Mouse (Mus musculus) CH12.LX (cell line): ENCODE measurements around the gene Gpr19. TPM values are rescaled to one million over a fixed set of nuclear protein-coding genes. Genes with fewer than 3 reads are reported as not detected.
A peak's percentile ranks its signal among the peaks of the same experiment; 100 is the strongest.

ENCODE experiments used
- DNase-seq: peaks from one replicate; pipeline ENCODE4 v3.0.0-alpha.2; 2013; ENCODE audit errors: extremely low read depth
- H3K27ac ChIP-seq: 2 replicates; pipeline ENCODE4 v1.5.1; 2012; ENCODE audit warnings: low read depth, mild to moderate bottlenecking, control low read depth, moderate library complexity; ENCODE audit not compliant: insufficient read depth
- H3K27me3 ChIP-seq: replicated peaks from 2 replicates; pipeline ENCODE3; 2012; ENCODE audit warnings: inconsistent platforms
- H3K36me3 ChIP-seq, 2 experiments: replicated peaks in 1 of 2; 2 replicates each; pipeline versions ENCODE3 to v1.6.1; 2012; ENCODE audit warnings: inconsistent platforms in 1 of 2, low read length in 1 of 2, mild to moderate bottlenecking in 1 of 2, mixed read lengths in 1 of 2, moderate library complexity in 1 of 2; ENCODE audit not compliant: control insufficient read depth in 1 of 2, insufficient read depth in 1 of 2
- H3K4me1 ChIP-seq, 2 experiments: 2 replicates each; pipeline ENCODE4 v1.6.1; 2012; ENCODE audit warnings: inconsistent platforms in 1 of 2, moderate library complexity in 1 of 2; ENCODE audit not compliant: insufficient read depth in 2 of 2, control insufficient read depth in 1 of 2
- H3K4me2 ChIP-seq: 2 replicates; pipeline ENCODE4 v1.6.1; 2012; ENCODE audit warnings: low read depth, mild to moderate bottlenecking, control low read depth; ENCODE audit not compliant: poor library complexity, insufficient read depth, severe bottlenecking
- H3K4me3 ChIP-seq, 3 experiments: fragments of 150-350 bp in 1 of 3; sonication (generic) in 1 of 3; replicated peaks in 1 of 3; 2 replicates each; pipeline versions ENCODE3 to v1.5.1; 2011 to 2012; ENCODE audit warnings: low read depth in 2 of 3, low read length in 2 of 3, mild to moderate bottlenecking in 2 of 3, moderate library complexity in 2 of 3, control low read depth in 1 of 3, improper control_type of control experiment in 1 of 3, inconsistent platforms in 1 of 3, mixed read lengths in 1 of 3; ENCODE audit not compliant: poor library complexity in 1 of 3
- H3K79me2 ChIP-seq: replicated peaks from 2 replicates; pipeline ENCODE4 v1.6.1; 2012; ENCODE audit warnings: mild to moderate bottlenecking, moderate library complexity; ENCODE audit not compliant: control insufficient read depth, poor library complexity, insufficient read depth, severe bottlenecking; ENCODE audit errors: extremely low read depth
- H3K9ac ChIP-seq: 2 replicates; pipeline ENCODE4 v1.6.1; 2012; ENCODE audit warnings: low read depth, mild to moderate bottlenecking, control low read depth, moderate library complexity; ENCODE audit not compliant: insufficient read depth
- H3K9me3 ChIP-seq: replicated peaks from 2 replicates; pipeline ENCODE3; 2012; ENCODE audit warnings: low read length, inconsistent platforms, mixed read lengths
- CHD1 ChIP-seq: IDR thresholded peaks from 2 replicates; pipeline ENCODE4 v1.6.1; 2012; ENCODE audit warnings: low read depth, low read length, improper control_type of control experiment, inconsistent platforms
- CTCF ChIP-seq, 2 experiments: IDR thresholded peaks in 1 of 2; conservative IDR thresholded peaks in 1 of 2; 2 replicates each; pipeline ENCODE4 v1.5.1; 2011 to 2012; ENCODE audit warnings: low read depth in 2 of 2, low read length in 2 of 2, improper control_type of control experiment in 1 of 2, inconsistent platforms in 1 of 2, mild to moderate bottlenecking in 1 of 2, moderate library complexity in 1 of 2
- E2F4 ChIP-seq: IDR thresholded peaks from 2 replicates; pipeline ENCODE4 v1.6.1; 2011; ENCODE audit warnings: low read depth, low read length, improper control_type of control experiment; ENCODE audit not compliant: insufficient replicate concordance
- ELF1 ChIP-seq: IDR thresholded peaks from 2 replicates; pipeline ENCODE4 v1.6.1; 2014; ENCODE audit warnings: low read depth, mild to moderate bottlenecking, inconsistent platforms, low read length, improper control_type of control experiment
- ETS1 ChIP-seq: conservative IDR thresholded peaks from 2 replicates; pipeline ENCODE4 v1.6.1; 2012; ENCODE audit warnings: low read depth, mild to moderate bottlenecking, inconsistent platforms, low read length, improper control_type of control experiment, moderate library complexity
- JUN ChIP-seq: IDR thresholded peaks from 2 replicates; pipeline ENCODE4 v1.6.1; 2011; ENCODE audit warnings: low read depth, mild to moderate bottlenecking, low read length, improper control_type of control experiment, moderate library complexity; ENCODE audit not compliant: insufficient read depth
- KAT2A ChIP-seq: IDR thresholded peaks from 2 replicates; pipeline ENCODE4 v1.6.1; 2012; ENCODE audit warnings: low read length, improper control_type of control experiment, inconsistent platforms; ENCODE audit not compliant: insufficient replicate concordance
- MAFK ChIP-seq: IDR thresholded peaks from 2 replicates; pipeline ENCODE4 v1.6.1; 2011; ENCODE audit warnings: low read length, improper control_type of control experiment; ENCODE audit not compliant: insufficient replicate concordance
- MAX ChIP-seq: IDR thresholded peaks from 2 replicates; pipeline ENCODE4 v1.6.1; 2011; ENCODE audit warnings: low read length, improper control_type of control experiment
- MYC ChIP-seq: IDR thresholded peaks from 2 replicates; pipeline ENCODE4 v1.6.1; 2011; ENCODE audit warnings: low read depth, mild to moderate bottlenecking, improper control_type of control experiment, low read length
- NRF1 ChIP-seq: IDR thresholded peaks from 2 replicates; pipeline ENCODE4 v1.6.1; 2014; ENCODE audit warnings: low read depth, mild to moderate bottlenecking, inconsistent platforms, low read length, improper control_type of control experiment, moderate library complexity
- PAX5 ChIP-seq: IDR thresholded peaks from 2 replicates; pipeline ENCODE4 v1.6.1; 2012; ENCODE audit warnings: low read length, inconsistent platforms, mixed read lengths
- POLR2A ChIP-seq: IDR thresholded peaks from 2 replicates; pipeline ENCODE4 v1.6.1; 2011; ENCODE audit warnings: low read depth, mild to moderate bottlenecking, improper control_type of control experiment, low read length
- RAD21 ChIP-seq: IDR thresholded peaks from 2 replicates; pipeline ENCODE4 v1.6.1; 2011; ENCODE audit warnings: low read depth, mild to moderate bottlenecking, low read length, improper control_type of control experiment, moderate library complexity
- SMC3 ChIP-seq: IDR thresholded peaks from 2 replicates; pipeline ENCODE4 v1.6.1; 2011; ENCODE audit warnings: low read depth, low read length, improper control_type of control experiment
- TBP ChIP-seq: conservative IDR thresholded peaks from 2 replicates; pipeline ENCODE4 v1.6.1; 2011; ENCODE audit warnings: low read depth, low read length, improper control_type of control experiment
- TCF12 ChIP-seq: IDR thresholded peaks from 2 replicates; pipeline ENCODE4 v1.6.1; 2014; ENCODE audit warnings: low read depth, mild to moderate bottlenecking, inconsistent platforms, low read length, improper control_type of control experiment
- USF2 ChIP-seq: conservative IDR thresholded peaks from 2 replicates; pipeline ENCODE4 v1.6.1; 2011; ENCODE audit warnings: low read depth, low read length, improper control_type of control experiment
- ZC3H11A ChIP-seq: IDR thresholded peaks from 2 replicates; pipeline ENCODE4 v1.6.1; 2012; ENCODE audit warnings: low read depth, mild to moderate bottlenecking, inconsistent platforms, low read length, improper control_type of control experiment
- dilution Hi-C: fragments of 300-500 bp; cut with MboI; formaldehyde crosslinking; loops from 2 replicates; pipeline ENCODE4 v1.14.3; 2020; ENCODE audit warnings: low sequenced_read_pairs; ENCODE audit not compliant: extremely low pct_unique_long_range_greater_than_20kb, extremely low pct_ligation_motif_present
- in situ Hi-C: fragments of 300-500 bp; cut with MboI; formaldehyde crosslinking; loops from 3 replicates; pipeline ENCODE4 v1.14.3; 2019; ENCODE audit warnings: low sequenced_read_pairs, low pct_ligation_motif_present, low pct_unique_long_range_greater_than_20kb, mixed read lengths
- polyA plus RNA-seq: library from polyadenylated mRNA; unstranded; fragments of >175 nt; gene quantifications from 2 replicates; pipeline ENCODE4 v1.2.1, GENCODE M21; 2012; ENCODE audit warnings: low read depth; ENCODE audit not compliant: insufficient read length
- total RNA-seq, 2 experiments: library from RNA; depleted of rRNA; stranded (reverse); fragments of 300-350 nt in 1 of 2; fragments of >200 nt in 1 of 2; gene quantifications; 2 replicates each; pipeline ENCODE4 v1.2.3; 2012 to 2014

Gene Gpr19
- total and polyA plus RNA-seq, 3 experiments, result 4.8 to 7.5 (median 5.2) TPM

DNA sequence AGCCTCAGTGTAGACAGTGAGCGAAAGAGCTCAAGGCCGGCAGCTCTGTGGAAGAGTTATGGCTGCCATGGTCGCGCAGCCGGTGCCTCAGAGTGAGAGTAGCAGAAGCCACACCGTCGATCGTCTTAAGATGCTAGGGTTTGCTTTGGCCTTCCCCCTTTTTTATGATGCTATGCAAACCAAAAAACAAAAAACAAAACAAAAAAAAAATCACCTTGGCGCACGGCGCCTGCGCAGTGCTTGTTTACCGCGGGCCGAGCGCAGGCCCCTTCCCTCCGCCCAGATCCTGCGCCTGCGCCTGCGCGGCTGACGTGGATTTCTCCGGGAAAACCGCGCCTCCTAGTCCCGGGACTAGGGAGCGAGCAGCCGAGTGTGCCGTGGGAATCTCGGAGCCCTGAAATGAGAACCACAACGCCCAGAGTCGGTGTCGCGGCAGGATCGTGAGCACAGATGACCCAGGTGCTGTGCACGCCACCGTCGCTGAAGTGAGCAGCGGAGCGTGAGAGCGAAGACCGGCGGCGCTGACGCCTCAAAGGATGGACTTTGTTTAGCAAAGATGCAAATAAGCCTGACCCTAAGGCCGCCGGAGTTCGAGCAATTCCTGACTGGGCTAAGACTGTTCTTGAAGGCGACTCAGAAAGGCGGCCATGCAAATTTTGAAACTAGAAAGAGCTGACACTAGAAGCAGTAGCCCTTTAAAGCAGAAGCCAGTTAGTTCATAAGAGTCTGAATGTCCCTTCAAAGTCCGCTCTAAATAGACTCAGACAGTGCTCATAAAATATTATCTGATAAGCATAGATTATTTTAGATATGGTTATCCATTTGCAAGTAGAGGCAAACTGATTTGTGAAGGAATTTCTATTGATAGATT lies at the start of gene Gpr19 (continued):
- TF ChIP-seq JUN, result no peak

DNA sequence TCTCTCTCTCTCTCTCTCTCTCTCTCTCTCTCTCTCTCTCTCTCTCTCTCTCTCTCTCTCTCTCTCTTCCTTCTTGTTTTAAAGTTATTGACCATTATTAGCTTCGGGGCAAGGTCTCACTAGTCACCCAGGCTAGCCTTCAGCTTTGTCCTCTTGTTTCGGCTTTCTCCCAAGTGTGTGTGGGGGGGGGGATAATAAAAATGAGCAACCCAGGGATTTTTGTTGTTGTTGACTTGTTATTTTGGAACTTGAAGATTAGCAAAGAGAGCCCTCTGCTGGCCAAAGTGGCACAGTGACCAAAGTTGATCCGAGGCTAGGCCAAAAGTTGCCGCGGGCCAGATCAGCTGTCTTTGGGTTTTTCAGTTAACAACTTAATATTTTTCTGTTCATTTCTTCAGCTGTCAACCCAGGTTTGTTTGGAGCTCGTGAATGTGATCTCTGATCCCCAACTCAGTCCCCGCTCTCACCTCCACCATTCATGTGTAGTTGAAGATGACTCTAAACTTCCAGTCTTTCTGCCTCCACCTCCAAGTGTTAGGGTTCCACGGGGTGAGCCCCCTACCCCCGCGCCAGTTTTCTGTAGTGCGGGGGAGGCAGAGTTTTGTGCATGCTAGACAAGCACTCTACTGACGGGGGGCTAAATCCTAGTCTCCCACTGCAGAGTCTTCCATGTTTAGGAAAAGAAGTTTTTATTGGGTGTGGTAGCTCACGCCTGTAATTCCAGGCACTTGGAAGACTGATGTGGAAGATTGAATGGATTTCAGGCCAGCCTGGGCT lies 49.1 kb upstream of the Gpr19 start:
- dilution Hi-C loops, result no loop called here
- H3K27me3 ChIP-seq, result no peaks in the 10 kb centered on the region
- in situ Hi-C loops, result no loop called here
- no peak overlapping the region for H3K4me2 ChIP-seq
- no peak overlapping the region for H3K4me3 ChIP-seq
- H3K79me2 ChIP-seq, result peaks cover 57% of the 10 kb centered on the region
- peaks cover 6 to 26% of the 10 kb centered on the region in 2 experiments; a peak in 3 of 4 replicates for H3K4me1 ChIP-seq
- no peak overlapping the region for H3K9ac ChIP-seq
- H3K36me3 ChIP-seq, result peaks cover 45 to 79% of the 10 kb centered on the region in 2 experiments
- peak; percentile 75 for DNase-seq
- no peak for TF ChIP-seq NRF1
- TF ChIP-seq SMC3, result peak; percentile 71
- no peak for TF ChIP-seq ELF1
- no peak for TF ChIP-seq PAX5
- TF ChIP-seq KAT2A, result no peak
- TF ChIP-seq CHD1, result no peak
- TF ChIP-seq CTCF (conservative IDR thresholded peaks at IDR 0.05 in 1 of 2, IDR thresholded peaks at IDR 0.05 in 1 of 2; ENCODE audit: low read depth in 2 of 2, low read length in 2 of 2), result peak; percentile 30 to 79; a peak in 3 of 4 replicates
- no peak for TF ChIP-seq MAFK
- TF ChIP-seq MAX, result no peak
- TF ChIP-seq USF2, result no peak
- TF ChIP-seq ETS1, result no peak
- peak; percentile 77 for TF ChIP-seq RAD21
- TF ChIP-seq ZC3H11A, result no peak
- TF ChIP-seq E2F4, result no peak
- no peak for TF ChIP-seq MYC
- TF ChIP-seq POLR2A, result no peak
- TF ChIP-seq JUN, result no peak
- TF ChIP-seq TCF12, result no peak
- TF ChIP-seq TBP, result no peak
- no peak overlapping the region for H3K27ac ChIP-seq
- H3K9me3 ChIP-seq, result no peaks in the 10 kb centered on the region
